Mouse (Mus musculus): ENCODE measurements at regions not wholly inside any gene's neighbourhood (a gene's known extent, or its start where the extent isn't known, plus 50 kb on each side); places are given as distances from the start of the nearest gene placed in this dataset.

DNA sequence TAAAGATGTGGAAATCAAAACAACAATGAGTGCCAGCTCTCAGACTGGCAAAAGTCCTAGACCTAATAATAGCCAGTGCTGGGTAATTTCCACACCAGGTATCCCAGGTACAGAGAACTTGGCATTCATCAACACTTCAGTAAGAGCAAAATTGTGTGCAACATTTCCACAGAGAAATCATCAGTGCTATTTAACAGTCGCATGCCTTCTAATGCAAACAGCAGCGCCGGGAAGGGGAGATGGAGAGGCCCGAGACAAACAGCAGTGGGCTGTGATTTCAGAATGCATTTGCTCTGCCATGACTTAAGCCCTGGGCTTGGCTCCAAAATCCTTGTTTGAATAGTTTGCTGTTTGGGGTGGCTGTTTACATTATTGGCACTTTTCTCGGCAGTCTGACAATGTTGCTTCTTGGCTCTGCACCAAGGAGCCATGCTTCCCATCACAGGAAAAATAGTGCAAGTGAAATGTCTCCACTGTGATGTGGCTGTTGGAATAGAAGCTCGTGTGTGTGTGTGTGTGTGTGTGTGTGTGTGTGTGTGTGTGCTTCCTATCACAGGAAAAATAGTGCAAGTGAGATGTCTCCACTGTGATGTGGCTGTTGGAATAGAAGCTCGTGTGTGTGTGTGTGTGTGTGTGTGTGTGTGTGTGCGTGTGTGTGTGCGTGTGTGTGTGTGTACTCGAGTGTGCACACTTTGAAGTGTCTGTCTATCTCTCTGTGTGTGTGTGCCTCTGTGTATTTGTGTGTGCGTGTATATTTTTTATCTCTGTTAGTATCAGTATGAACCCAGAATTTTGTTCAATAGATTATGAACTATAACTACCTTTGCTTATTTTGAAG is 190.1 kb upstream of the Cdyl start:
- no peak overlapping the region for H3K27ac ChIP-seq (ENCODE audit: low read depth, low read length)
- no peaks in the 10 kb centered on the region for H3K4me1 ChIP-seq (ENCODE audit: control insufficient read depth, insufficient read depth, low read length)
- no peak overlapping the region for H3K4me3 ChIP-seq (ENCODE audit: low read depth, low read length)
- H3K4me2 ChIP-seq = no peak overlapping the region
- no peak overlapping the region for H3K9ac ChIP-seq (ENCODE audit: low read depth, low read length)
- H3K9me3 ChIP-seq (replicated peaks; ENCODE audit: control insufficient read depth, low read length) = no peaks in the 10 kb centered on the region
- no peaks in the 10 kb centered on the region for H3K27me3 ChIP-seq (ENCODE audit: control insufficient read depth, insufficient read depth, low read length)
- no peaks in the 10 kb centered on the region for H3K36me3 ChIP-seq (ENCODE audit: control insufficient read depth, insufficient read depth, low read length)
- WGBS (ENCODE audit: insufficient replicate concordance) = 65% methylated on average over 11 of the region's 11 CpGs
- ATAC-seq (replicated peaks; ENCODE audit: insufficient number of reproducible peaks, low FRiP score, low TSS enrichment) = no peak

DNA sequence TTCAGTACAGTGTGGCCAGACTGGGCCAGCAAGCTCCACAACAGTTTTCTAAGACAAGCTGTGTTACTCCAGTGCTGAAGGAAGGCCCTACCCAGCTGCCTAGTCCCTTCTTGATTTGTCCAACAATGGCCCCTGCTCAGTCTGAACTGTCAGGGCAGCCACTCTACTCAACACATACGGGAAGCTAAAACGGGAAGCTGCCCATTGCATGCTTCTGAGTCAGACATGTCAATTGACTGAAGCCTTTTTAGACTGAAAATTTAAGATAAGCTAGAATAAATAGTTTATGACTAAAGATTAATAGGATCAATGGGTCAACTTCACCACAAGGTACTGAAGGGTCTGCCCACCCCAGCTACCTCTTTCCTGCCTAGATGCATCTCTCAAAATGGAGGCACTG is 181.4 kb upstream of the Cdyl start:
- Histone ChIP-seq H3K4me3 (ENCODE audit: low read depth, low read length) (no peak overlapping the region), H3K27me3 (ENCODE audit: control insufficient read depth, insufficient read depth, low read length) (no peaks in the 10 kb centered on the region), H3K4me2 (no peak overlapping the region), H3K4me1 (ENCODE audit: control insufficient read depth, insufficient read depth, low read length) (no peaks in the 10 kb centered on the region), H3K9me3 (replicated peaks; ENCODE audit: control insufficient read depth, low read length) (no peaks in the 10 kb centered on the region), H3K9ac (ENCODE audit: low read depth, low read length) (no peak overlapping the region), H3K27ac (ENCODE audit: low read depth, low read length) (no peak overlapping the region), H3K36me3 (ENCODE audit: control insufficient read depth, insufficient read depth, low read length) (no peaks in the 10 kb centered on the region)
- no peak for ATAC-seq (replicated peaks; ENCODE audit: insufficient number of reproducible peaks, low FRiP score, low TSS enrichment)
- WGBS (ENCODE audit: insufficient replicate concordance) = 80% methylated on average over 2 of the region's 2 CpGs

DNA sequence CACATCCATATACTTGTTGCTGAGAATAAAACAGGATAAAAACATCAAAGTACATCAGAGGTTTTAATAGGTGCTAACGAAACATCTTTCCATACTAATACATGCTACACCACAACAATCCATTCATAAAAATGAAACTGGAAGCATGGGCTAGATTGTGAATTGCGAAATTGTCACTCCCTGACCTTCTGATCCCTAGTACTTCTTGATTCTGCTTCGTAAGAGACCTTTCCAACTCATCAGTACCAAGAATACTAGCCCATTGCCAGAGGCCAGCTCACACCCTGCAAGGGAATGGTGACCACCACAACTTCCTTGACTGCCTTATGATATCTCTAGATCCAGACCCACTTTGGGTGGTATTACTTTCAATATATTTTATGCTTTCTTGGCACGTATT is 177.3 kb upstream of the Cdyl start:
- H3K9ac ChIP-seq (ENCODE audit: low read depth, low read length) = no peak overlapping the region
- WGBS (ENCODE audit: insufficient replicate concordance) = 82% methylated on average over 4 of the region's 4 CpGs

DNA sequence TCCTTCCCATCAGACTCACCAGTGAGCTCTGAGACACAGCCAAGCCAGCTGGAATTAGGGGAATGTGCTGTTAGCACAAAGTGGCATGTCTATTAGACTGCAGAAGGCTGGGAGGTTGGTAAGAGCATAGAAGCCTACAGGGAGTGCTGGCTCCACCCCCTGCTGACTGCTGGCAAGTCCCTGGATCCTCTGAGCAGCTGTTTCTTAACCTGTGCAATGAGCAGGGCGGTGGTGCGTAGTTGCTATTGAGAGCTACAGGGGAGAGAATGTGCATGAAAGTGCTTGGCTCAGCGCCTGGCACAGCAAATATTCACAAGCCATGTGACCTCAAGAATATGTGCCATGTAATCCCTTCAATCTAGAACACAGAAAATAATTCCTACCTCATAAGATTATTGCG is 173.5 kb upstream of the Cdyl start:
- Histone ChIP-seq H3K9me3 (replicated peaks; ENCODE audit: control insufficient read depth, low read length) (no peaks in the 10 kb centered on the region), H3K9ac (ENCODE audit: low read depth, low read length) (no peak overlapping the region), H3K27me3 (ENCODE audit: control insufficient read depth, insufficient read depth, low read length) (no peaks in the 10 kb centered on the region), H3K4me1 (ENCODE audit: control insufficient read depth, insufficient read depth, low read length) (no peaks in the 10 kb centered on the region), H3K4me3 (ENCODE audit: low read depth, low read length) (no peak overlapping the region), H3K27ac (ENCODE audit: low read depth, low read length) (no peak overlapping the region), H3K36me3 (ENCODE audit: control insufficient read depth, insufficient read depth, low read length) (no peaks in the 10 kb centered on the region), H3K4me2 (no peak overlapping the region)
- WGBS (ENCODE audit: insufficient replicate concordance) = 83% methylated on average over 4 of the region's 4 CpGs
- ATAC-seq (replicated peaks; ENCODE audit: insufficient number of reproducible peaks, low FRiP score, low TSS enrichment) = no peak

More for the DNA sequence above, 177.3 kb upstream of the Cdyl start:
- H3K9me3 ChIP-seq (replicated peaks; ENCODE audit: control insufficient read depth, low read length) = no peaks in the 10 kb centered on the region
- ATAC-seq (replicated peaks; ENCODE audit: insufficient number of reproducible peaks, low FRiP score, low TSS enrichment) = no peak
- no peaks in the 10 kb centered on the region for H3K27me3 ChIP-seq (ENCODE audit: control insufficient read depth, insufficient read depth, low read length)
- no peak overlapping the region for H3K27ac ChIP-seq (ENCODE audit: low read depth, low read length)
- no peak overlapping the region for H3K4me3 ChIP-seq (ENCODE audit: low read depth, low read length)
- H3K36me3 ChIP-seq (ENCODE audit: control insufficient read depth, insufficient read depth, low read length) = no peaks in the 10 kb centered on the region
- no peaks in the 10 kb centered on the region for H3K4me1 ChIP-seq (ENCODE audit: control insufficient read depth, insufficient read depth, low read length)
- H3K4me2 ChIP-seq = no peak overlapping the region

DNA sequence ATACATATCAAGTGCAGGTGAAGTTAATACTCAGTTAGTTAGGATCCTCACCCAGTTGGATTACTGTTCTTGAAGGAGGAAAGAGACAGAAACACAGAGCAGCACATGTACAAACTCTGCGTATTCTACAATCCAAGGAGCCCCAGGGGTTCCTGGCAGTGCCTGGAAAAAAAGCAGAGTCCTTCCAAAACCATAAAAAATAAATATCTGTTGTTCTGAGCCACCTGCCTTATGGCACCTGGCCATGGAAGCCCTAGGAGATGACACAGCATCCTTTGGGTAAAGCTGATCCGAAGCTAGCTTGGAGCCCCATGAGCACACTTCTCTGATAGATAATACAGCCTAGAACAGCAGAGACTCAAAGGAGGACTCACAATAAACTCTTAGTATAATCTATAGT is 159.9 kb upstream of the Cdyl start:
- no peaks in the 10 kb centered on the region for H3K36me3 ChIP-seq (ENCODE audit: control insufficient read depth, insufficient read depth, low read length)
- H3K9me3 ChIP-seq (replicated peaks; ENCODE audit: control insufficient read depth, low read length) = no peaks in the 10 kb centered on the region
- H3K9ac ChIP-seq (ENCODE audit: low read depth, low read length) = no peak overlapping the region
- 85% methylated on average over 2 of the region's 2 CpGs for WGBS (ENCODE audit: insufficient replicate concordance)
- no peak overlapping the region for H3K4me2 ChIP-seq
- no peaks in the 10 kb centered on the region; the same call in 1 of the 2 replicates for H3K4me1 ChIP-seq (ENCODE audit: control insufficient read depth, insufficient read depth, low read length)
- H3K27me3 ChIP-seq (ENCODE audit: control insufficient read depth, insufficient read depth, low read length) = no peaks in the 10 kb centered on the region
- H3K4me3 ChIP-seq (ENCODE audit: low read depth, low read length) = no peak overlapping the region
- no peak overlapping the region for H3K27ac ChIP-seq (ENCODE audit: low read depth, low read length)
- ATAC-seq (replicated peaks; ENCODE audit: insufficient number of reproducible peaks, low FRiP score, low TSS enrichment) = no peak

DNA sequence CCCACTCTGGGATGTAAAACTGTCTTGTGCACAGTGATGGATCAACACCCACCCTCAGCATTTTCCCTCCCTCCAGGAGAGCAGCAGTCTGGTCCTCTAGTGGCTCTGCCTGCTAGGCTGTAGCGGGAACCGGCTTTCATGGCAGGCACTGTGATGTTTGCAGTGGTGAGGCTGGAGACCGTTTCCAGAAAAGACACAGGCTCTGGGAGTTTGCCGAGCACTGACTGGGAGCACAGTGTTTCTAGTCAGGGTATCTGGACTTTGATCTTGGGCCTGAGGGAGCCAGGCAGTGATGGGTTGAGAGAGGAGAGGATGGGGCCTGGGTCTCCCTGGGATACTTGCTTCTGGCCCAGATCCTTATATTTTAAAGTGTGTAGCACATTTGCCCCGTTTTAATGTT is 158.7 kb upstream of the Cdyl start:
- ATAC-seq (replicated peaks; ENCODE audit: insufficient number of reproducible peaks, low FRiP score, low TSS enrichment) = no peak
- WGBS (ENCODE audit: insufficient replicate concordance) = 56% methylated on average over 5 of the region's 5 CpGs
- no peak overlapping the region for H3K4me3 ChIP-seq (ENCODE audit: low read depth, low read length)
- H3K4me2 ChIP-seq = no peak overlapping the region
- H3K9me3 ChIP-seq (replicated peaks; ENCODE audit: control insufficient read depth, low read length) = no peaks in the 10 kb centered on the region
- H3K27me3 ChIP-seq (ENCODE audit: control insufficient read depth, insufficient read depth, low read length) = no peaks in the 10 kb centered on the region
- no peak overlapping the region for H3K27ac ChIP-seq (ENCODE audit: low read depth, low read length)
- no peaks in the 10 kb centered on the region for H3K36me3 ChIP-seq (ENCODE audit: control insufficient read depth, insufficient read depth, low read length)
- no peaks in the 10 kb centered on the region; the same call in 1 of the 2 replicates for H3K4me1 ChIP-seq (ENCODE audit: control insufficient read depth, insufficient read depth, low read length)
- no peak overlapping the region for H3K9ac ChIP-seq (ENCODE audit: low read depth, low read length)

DNA sequence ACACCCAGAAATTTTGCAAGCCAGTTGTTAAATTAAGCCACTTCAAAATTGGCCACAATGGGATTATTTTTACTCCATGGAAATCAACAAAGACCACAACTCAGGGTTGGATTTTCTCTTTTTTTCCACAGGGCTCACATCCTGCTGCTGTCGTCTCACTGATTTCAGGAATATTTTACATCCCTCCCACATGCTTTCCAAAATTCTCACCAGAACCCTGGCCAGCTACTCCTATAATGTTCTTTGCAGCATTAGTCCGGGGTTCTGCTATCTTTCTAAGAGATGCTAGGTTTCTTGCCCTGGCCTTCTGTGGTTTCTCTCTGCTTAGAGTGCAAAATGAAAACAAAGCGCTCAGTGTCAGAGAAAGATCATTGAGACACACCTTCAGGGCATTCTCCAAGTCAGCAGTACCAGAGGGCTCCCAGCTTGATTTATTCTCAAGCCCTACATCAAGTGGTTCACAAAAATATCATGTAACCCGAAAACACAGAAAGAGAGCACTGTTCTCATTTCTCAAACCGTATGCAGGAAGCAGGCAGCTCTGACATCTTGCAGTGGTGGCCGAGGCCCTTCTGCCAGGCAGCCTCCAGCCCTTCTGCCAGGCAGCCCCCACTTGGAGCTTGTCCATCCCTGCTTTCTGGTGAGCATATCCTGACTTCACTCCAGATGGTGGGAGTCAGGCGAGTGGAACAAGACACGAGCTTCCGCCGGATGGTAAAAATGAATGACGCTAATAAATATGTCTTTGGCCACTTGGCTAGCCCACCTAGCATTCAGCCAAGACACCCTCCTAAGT is 158.1 kb upstream of the Cdyl start:
- Histone ChIP-seq H3K27me3 (ENCODE audit: control insufficient read depth, insufficient read depth, low read length) (no peaks in the 10 kb centered on the region), H3K27ac (ENCODE audit: low read depth, low read length) (no peak overlapping the region), H3K4me2 (no peak overlapping the region), H3K4me1 (ENCODE audit: control insufficient read depth, insufficient read depth, low read length) (no peaks in the 10 kb centered on the region; the same call in 1 of the 2 replicates), H3K9ac (ENCODE audit: low read depth, low read length) (no peak overlapping the region), H3K36me3 (ENCODE audit: control insufficient read depth, insufficient read depth, low read length) (no peaks in the 10 kb centered on the region), H3K9me3 (replicated peaks; ENCODE audit: control insufficient read depth, low read length) (no peaks in the 10 kb centered on the region), H3K4me3 (ENCODE audit: low read depth, low read length) (no peak overlapping the region)
- ATAC-seq (replicated peaks; ENCODE audit: insufficient number of reproducible peaks, low FRiP score, low TSS enrichment) = no peak
- 70% methylated on average over 11 of the region's 11 CpGs for WGBS (ENCODE audit: insufficient replicate concordance)

DNA sequence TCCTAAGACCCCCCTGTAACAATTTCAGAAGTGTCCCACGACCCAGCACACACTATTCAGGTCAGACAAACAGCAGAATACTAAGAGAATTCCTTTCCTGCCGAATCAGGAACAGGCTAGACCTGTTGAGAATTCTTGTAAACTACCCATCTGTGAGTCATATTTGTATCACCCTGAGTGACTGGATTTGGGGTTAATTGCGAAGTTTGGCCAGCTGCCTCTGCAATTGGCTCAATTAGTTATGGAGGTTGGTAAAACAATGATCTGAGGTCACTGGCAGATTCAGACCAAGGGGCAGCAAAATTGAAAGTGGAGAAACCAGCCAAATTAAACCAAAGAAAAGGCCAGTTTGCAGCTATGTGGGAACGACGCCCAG is 157.5 kb upstream of the Cdyl start:
- no peaks in the 10 kb centered on the region for H3K27me3 ChIP-seq (ENCODE audit: control insufficient read depth, insufficient read depth, low read length)
- no peaks in the 10 kb centered on the region for H3K36me3 ChIP-seq (ENCODE audit: control insufficient read depth, insufficient read depth, low read length)
- no peak for ATAC-seq (replicated peaks; ENCODE audit: insufficient number of reproducible peaks, low FRiP score, low TSS enrichment)
- H3K9me3 ChIP-seq (replicated peaks; ENCODE audit: control insufficient read depth, low read length) = no peaks in the 10 kb centered on the region
- H3K27ac ChIP-seq (ENCODE audit: low read depth, low read length) = no peak overlapping the region
- no peak overlapping the region for H3K4me3 ChIP-seq (ENCODE audit: low read depth, low read length)
- H3K9ac ChIP-seq (ENCODE audit: low read depth, low read length) = no peak overlapping the region
- 70% methylated on average over 5 of the region's 5 CpGs for WGBS (ENCODE audit: insufficient replicate concordance)
- H3K4me2 ChIP-seq = no peak overlapping the region
- no peaks in the 10 kb centered on the region; the same call in 1 of the 2 replicates for H3K4me1 ChIP-seq (ENCODE audit: control insufficient read depth, insufficient read depth, low read length)
